8 mouse cellular contexts compared by ENCODE assay signal in the genomic region with DNA sequence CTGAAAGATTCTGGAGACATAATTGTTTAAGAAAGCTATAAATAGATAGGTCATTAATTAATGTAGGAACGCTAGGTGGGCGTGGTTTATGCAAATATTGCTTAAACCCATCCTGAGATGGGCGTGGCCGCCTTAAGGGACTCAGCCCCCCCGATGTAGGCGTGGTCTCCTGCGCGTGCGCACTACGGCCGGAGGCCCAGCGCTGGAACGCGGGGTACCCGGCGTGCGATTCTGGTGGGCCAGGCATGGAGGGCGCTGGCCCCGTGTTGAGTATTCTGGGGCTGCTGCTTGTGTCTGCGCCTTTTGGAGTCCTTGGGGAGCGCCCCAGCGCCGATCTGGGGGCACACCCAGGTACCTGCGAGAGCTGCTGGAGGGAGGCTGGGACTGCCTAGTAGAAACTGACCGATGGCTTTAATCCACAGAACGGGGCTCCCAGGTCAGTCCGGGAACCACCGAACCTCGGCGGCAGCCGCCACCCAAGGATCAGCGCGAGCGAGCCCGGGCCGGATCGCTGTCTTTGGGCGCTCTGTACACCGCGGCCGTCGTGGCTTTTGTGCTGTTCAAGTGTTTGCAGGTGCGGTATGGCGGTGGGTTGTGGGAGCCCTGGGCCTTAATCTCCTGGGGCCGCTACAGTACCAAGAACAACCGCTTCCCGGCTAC. TPM values are rescaled to one million over a fixed set of nuclear protein-coding genes. Genes with fewer than 3 reads are reported as not detected.
DNase-seq lines count a peak whose midpoint lies in the region; ATAC-seq and TF ChIP-seq lines count a peak whose summit lies in the region.

No protein-coding gene starts in this region.

- H3K4me3 ChIP-seq in heart, embryonic 11.5 days (ENCODE audit: low read depth, low read length) = peak overlapping the region; percentile 76
- peak overlapping the region; percentile 64 for H3K4me3 ChIP-seq in kidney, embryonic 16.5 days (ENCODE audit: low read length)
- peak overlapping the region; percentile 86 for H3K4me3 ChIP-seq in liver, adult 2 months (ENCODE audit: insufficient read depth, low read depth, low read length)

- peak; percentile 93 for TF ChIP-seq POLR2A in brain, embryonic 14.5 days (IDR thresholded peaks at IDR 0.05; ENCODE audit: borderline replicate concordance, extremely low read depth, insufficient read depth, insufficient read length, poor library complexity, severe bottlenecking)
- TF ChIP-seq POLR2A in liver, adult 2 months (IDR thresholded peaks at IDR 0.05; ENCODE audit: extremely low read depth, insufficient read depth, low read length) = peak; percentile 75

- TF ChIP-seq CTCF in brain, embryonic 14.5 days (IDR thresholded peaks at IDR 0.05; ENCODE audit: borderline replicate concordance, extremely low read depth, insufficient read depth, insufficient read length) = no peak
- no peak for TF ChIP-seq CTCF in liver, adult 2 months (IDR thresholded peaks at IDR 0.05; ENCODE audit: low read depth, low read length)

- DNase-seq in CD4-positive helper T cell, adult 2 months (ENCODE audit: low read depth, low spot score) = peak; percentile 95
- DNase-seq in brain, embryonic 14.5 days (ENCODE audit: low read depth) = peak; percentile 98
- DNase-seq in liver, adult 2 months (ENCODE audit: extremely low read depth, low read depth, low spot score) = peak; percentile 81
- peak; percentile 94 to 96 for DNase-seq in spleen, postnatal 36 days (ENCODE audit: low spot score in 2 of 2)

- no peaks in the 10 kb centered on the region for H3K27me3 ChIP-seq in heart, embryonic 11.5 days (ENCODE audit: control insufficient read depth, insufficient read depth, low read length)
- H3K27me3 ChIP-seq in kidney, embryonic 16.5 days (ENCODE audit: insufficient read depth, low read length) = no peaks in the 10 kb centered on the region
- H3K27me3 ChIP-seq in liver, adult 2 months (ENCODE audit: control insufficient read depth, insufficient read depth, low read length) = no peaks in the 10 kb centered on the region

- ATAC-seq in erythroblast, adult 5-6 weeks (replicated peaks; ENCODE audit: low FRiP score, poor library complexity, severe bottlenecking) = peak; percentile 84
- ATAC-seq in heart, embryonic 11.5 days (replicated peaks; ENCODE audit: insufficient number of reproducible peaks, low FRiP score, low TSS enrichment) = peak; percentile 88
- ATAC-seq in kidney, embryonic 16.5 days (ENCODE audit: low FRiP score, low TSS enrichment) = peak; percentile 87
- ATAC-seq in monocyte, adult 5-6 weeks (replicated peaks; ENCODE audit: insufficient number of reproducible peaks, low FRiP score, low TSS enrichment, poor library complexity, severe bottlenecking) = peak; percentile 52

- H3K4me1 ChIP-seq in heart, embryonic 11.5 days (ENCODE audit: control insufficient read depth, insufficient read depth, low read length) = peaks cover 30% of the 10 kb centered on the region
- H3K4me1 ChIP-seq in kidney, embryonic 16.5 days (ENCODE audit: insufficient read depth, low read length) = peaks cover 22% of the 10 kb centered on the region
- H3K4me1 ChIP-seq in liver, adult 2 months (ENCODE audit: control insufficient read depth, insufficient read depth, low read length) = peaks cover 5% of the 10 kb centered on the region

- 0 out of 2 replicates have a peak, but pooled peaks cover 2% of the 10 kb centered on the region for H3K36me3 ChIP-seq in heart, embryonic 11.5 days (ENCODE audit: control insufficient read depth, insufficient read depth, low read length)
- peaks cover 10% of the 10 kb centered on the region for H3K36me3 ChIP-seq in kidney, embryonic 16.5 days (ENCODE audit: insufficient read depth, low read length)
- no peaks in the 10 kb centered on the region for H3K36me3 ChIP-seq in liver, adult 2 months (ENCODE audit: control insufficient read depth, insufficient read depth, low read length)

- H3K9me3 ChIP-seq in heart, embryonic 11.5 days (replicated peaks; ENCODE audit: control insufficient read depth, low read length) = no peaks in the 10 kb centered on the region
- no peaks in the 10 kb centered on the region for H3K9me3 ChIP-seq in kidney, embryonic 16.5 days (ENCODE audit: low read length)

- H3K27ac ChIP-seq in heart, embryonic 11.5 days (ENCODE audit: low read depth, low read length) = peak overlapping the region; percentile 75
- H3K27ac ChIP-seq in kidney, embryonic 16.5 days (ENCODE audit: low read length) = peak overlapping the region; percentile 83
- peak overlapping the region; percentile 75 for H3K27ac ChIP-seq in liver, adult 2 months (replicated peaks; ENCODE audit: insufficient read depth, low read depth, low read length)

- peak overlapping the region; percentile 88 for H3K4me2 ChIP-seq in heart, embryonic 11.5 days
- peak overlapping the region; percentile 65 for H3K4me2 ChIP-seq in kidney, embryonic 16.5 days (replicated peaks; ENCODE audit: low read depth, low read length)

- H3K79me2 ChIP-seq in liver, adult 2 months (ENCODE audit: control insufficient read depth, insufficient read depth, low read length) = no peaks in the 10 kb centered on the region

- WGBS in heart, embryonic 11.5 days (ENCODE audit: insufficient replicate concordance) = under 1% methylated on average over 47 of the region's 47 CpGs
- WGBS in kidney, embryonic 16.5 days = under 1% methylated on average over 47 of the region's 47 CpGs
- WGBS in liver, adult 2 months = under 1% methylated on average over 47 of the region's 47 CpGs

- peak overlapping the region; percentile 91 for H3K9ac ChIP-seq in heart, embryonic 11.5 days (ENCODE audit: low read depth, low read length)
- peak overlapping the region; percentile 79 for H3K9ac ChIP-seq in kidney, embryonic 16.5 days (replicated peaks; ENCODE audit: low read length)
- H3K9ac ChIP-seq in liver, adult 2 months (ENCODE audit: low read depth, low read length) = peak overlapping the region; percentile 90

RNA-seq across cellular contexts. Expression of gene Ccdc107, which starts 0.6 kb away (rescaled TPM):
- 100.0 and 137 TPM in 2 replicates for polyA plus RNA-seq in brain, embryonic 14.5 days (2012; rRNA removed)
- total RNA-seq in erythroblast, adult 5-6 weeks (2015; ENCODE audit: low replicate concordance) = 4.6 and 17.1 TPM in 2 replicates
- 5.2 and 36.1 TPM in 2 replicates for total RNA-seq in erythroblast, adult 5-6 weeks (2017; ENCODE audit: low replicate concordance)
- 73.6 and 75.8 TPM in 2 replicates for polyA plus RNA-seq in heart, embryonic 11.5 days (2014; fragmentation: Nextera tagmentation; extraction: Ambion mirVana)
- 73.5 and 89.4 TPM in 2 replicates for polyA plus RNA-seq in kidney, embryonic 16.5 days (2015; fragmentation: Nextera tagmentation; extraction: Ambion mirVana)
- total RNA-seq in liver, adult 2 months (2014; rRNA removed) = 190 and 221 TPM in 2 replicates
- polyA plus RNA-seq in liver, adult 2 months (2012; rRNA removed) = 260 and 344 TPM in 2 replicates
- total RNA-seq in monocyte, adult 5-6 weeks (2017) = 21.2 to 29.5 TPM (median 29.3 TPM) in 3 replicates

RNA-seq across cellular contexts. Expression of gene Arhgef39, which starts 6.2 kb away (rescaled TPM):
- polyA plus RNA-seq in brain, embryonic 14.5 days (2012; rRNA removed) = 19.5 and 66.1 TPM in 2 replicates
- 22.4 and 40.9 TPM in 2 replicates for total RNA-seq in erythroblast, adult 5-6 weeks (2015; ENCODE audit: low replicate concordance)
- total RNA-seq in erythroblast, adult 5-6 weeks (2017; ENCODE audit: low replicate concordance) = 18.0 and 29.2 TPM in 2 replicates
- polyA plus RNA-seq in heart, embryonic 11.5 days (2014; fragmentation: Nextera tagmentation; extraction: Ambion mirVana) = 34.2 and 35.7 TPM in 2 replicates
- polyA plus RNA-seq in kidney, embryonic 16.5 days (2015; fragmentation: Nextera tagmentation; extraction: Ambion mirVana) = 45.3 and 47.7 TPM in 2 replicates
- total RNA-seq in liver, adult 2 months (2014; rRNA removed) = 0.74 and 0.94 TPM in 2 replicates
- 0.81 and 1.4 TPM in 2 replicates for polyA plus RNA-seq in liver, adult 2 months (2012; rRNA removed)
- 0.97 to 3.4 TPM (median 2.1 TPM) in 3 replicates for total RNA-seq in monocyte, adult 5-6 weeks (2017)

RNA-seq across cellular contexts. Expression of gene Sit1, which starts 9.8 kb away (rescaled TPM):
- polyA plus RNA-seq in brain, embryonic 14.5 days (2012; rRNA removed) = not detected in 2 replicates
- total RNA-seq in erythroblast, adult 5-6 weeks (2015; ENCODE audit: low replicate concordance) = not detected in 2 replicates
- total RNA-seq in erythroblast, adult 5-6 weeks (2017; ENCODE audit: low replicate concordance) = not detected in 2 replicates
- polyA plus RNA-seq in heart, embryonic 11.5 days (2014; fragmentation: Nextera tagmentation; extraction: Ambion mirVana) = not detected in 2 replicates
- polyA plus RNA-seq in kidney, embryonic 16.5 days (2015; fragmentation: Nextera tagmentation; extraction: Ambion mirVana) = not detected in 2 replicates
- not detected in 2 replicates for total RNA-seq in liver, adult 2 months (2014; rRNA removed)
- 0.13 and 0.51 TPM in 2 replicates for polyA plus RNA-seq in liver, adult 2 months (2012; rRNA removed)
- 0.49 to 5.0 TPM (median 0.64 TPM) in 3 replicates for total RNA-seq in monocyte, adult 5-6 weeks (2017)

RNA-seq across cellular contexts. Expression of gene Car9, which starts 13.4 kb away (rescaled TPM):
- polyA plus RNA-seq in brain, embryonic 14.5 days (2012; rRNA removed) = 0.14 and 0.37 TPM in 2 replicates
- 0.63 TPM in 1 of 2 replicates, not detected in the other for total RNA-seq in erythroblast, adult 5-6 weeks (2015; ENCODE audit: low replicate concordance)
- total RNA-seq in erythroblast, adult 5-6 weeks (2017; ENCODE audit: low replicate concordance) = 0.56 and 0.77 TPM in 2 replicates
- polyA plus RNA-seq in heart, embryonic 11.5 days (2014; fragmentation: Nextera tagmentation; extraction: Ambion mirVana) = 1.7 and 3.2 TPM in 2 replicates
- 1.5 and 2.7 TPM in 2 replicates for polyA plus RNA-seq in kidney, embryonic 16.5 days (2015; fragmentation: Nextera tagmentation; extraction: Ambion mirVana)
- total RNA-seq in liver, adult 2 months (2014; rRNA removed) = 0.20 and 0.28 TPM in 2 replicates
- 0.14 and 0.20 TPM in 2 replicates for polyA plus RNA-seq in liver, adult 2 months (2012; rRNA removed)
- 0.75 to 1.7 TPM (median 1.0 TPM) in 3 replicates for total RNA-seq in monocyte, adult 5-6 weeks (2017)

RNA-seq across cellular contexts. Expression of gene Tpm2, which starts 30.2 kb away (rescaled TPM):
- 9.0 and 12.1 TPM in 2 replicates for polyA plus RNA-seq in brain, embryonic 14.5 days (2012; rRNA removed)
- total RNA-seq in erythroblast, adult 5-6 weeks (2015; ENCODE audit: low replicate concordance) = not detected in 2 replicates
- 3.3 and 4.9 TPM in 2 replicates for total RNA-seq in erythroblast, adult 5-6 weeks (2017; ENCODE audit: low replicate concordance)
- 155 and 162 TPM in 2 replicates for polyA plus RNA-seq in heart, embryonic 11.5 days (2014; fragmentation: Nextera tagmentation; extraction: Ambion mirVana)
- polyA plus RNA-seq in kidney, embryonic 16.5 days (2015; fragmentation: Nextera tagmentation; extraction: Ambion mirVana) = 233 and 312 TPM in 2 replicates
- 1.8 and 8.4 TPM in 2 replicates for total RNA-seq in liver, adult 2 months (2014; rRNA removed)
- polyA plus RNA-seq in liver, adult 2 months (2012; rRNA removed) = 3.8 TPM in 2 replicates
- 4.7 TPM in 1 of 3 replicates, not detected in the others for total RNA-seq in monocyte, adult 5-6 weeks (2017)

Comparison
In these comparisons a context has a peak if more than half of its experiments do, and no peak if none do; other contexts are left out.
1. Peak in every context shown above with its lines: DNase-seq, ATAC-seq, H3K4me3 ChIP-seq and H3K27ac ChIP-seq.